Mouse (Mus musculus): ENCODE data around the gene Gins2. TPM values are rescaled to one million over a fixed set of nuclear protein-coding genes. Genes with fewer than 3 reads are reported as not detected.

The Gins2 gene
- total and polyA plus RNA-seq, 3 experiments = 39.6 to 150 (median 49.3) TPM

GRCm38 (mm10) chr8:120581811-120582210 lies 7.3 kb downstream of the Gins2 start:
- H3K4me3 ChIP-seq (ENCODE audit: control insufficient read depth in 1 of 2, insufficient read depth in 1 of 2, low read depth in 2 of 2, low read length in 2 of 2) = no peak overlapping the region
- H3K36me3 ChIP-seq (ENCODE audit: control insufficient read depth in 1 of 2, insufficient read depth in 2 of 2, low read length in 2 of 2) = peaks cover 0 to 9% of the 10 kb centered on the region in 2 experiments; a peak in 2 of 4 replicates
- TF ChIP-seq E2F4 (IDR thresholded peaks at IDR 0.05; ENCODE audit: borderline replicate concordance, low read depth, low read length) = no peak
- no peak for TF ChIP-seq NRF1 (IDR thresholded peaks at IDR 0.05; ENCODE audit: insufficient read depth, low read depth, low read length, poor library complexity, severe bottlenecking)
- TF ChIP-seq POLR2AphosphoS2 (IDR thresholded peaks at IDR 0.05; ENCODE audit: low read length) = no peak
- no peak for TF ChIP-seq BHLHE40 (IDR thresholded peaks at IDR 0.05; ENCODE audit: borderline replicate concordance, low read depth, low read length)
- 0 out of 2 replicates have a peak, but pooled peaks have one; percentile 28 for TF ChIP-seq POLR2AphosphoS5 (IDR thresholded peaks at IDR 0.05; ENCODE audit: borderline replicate concordance, low read depth, low read length)
- TF ChIP-seq MAZ (IDR thresholded peaks at IDR 0.05; ENCODE audit: low read depth, low read length) = no peak
- H3K27ac ChIP-seq (ENCODE audit: control insufficient read depth, low read depth, low read length) = no peak overlapping the region
- peaks cover 2% of the 10 kb centered on the region; the same call in 1 of the 2 replicates for H3K79me2 ChIP-seq (ENCODE audit: control insufficient read depth, insufficient read depth, low read length, poor library complexity)
- DNase-seq (ENCODE audit: low read depth, low spot score) = no peak
- no peaks in the 10 kb centered on the region for H3K9me3 ChIP-seq (replicated peaks; ENCODE audit: insufficient read depth, low read length)
- H3K9ac ChIP-seq (ENCODE audit: control insufficient read depth, low read depth, low read length, poor library complexity, severe bottlenecking) = no peak overlapping the region
- no peaks in the 10 kb centered on the region for H3K27me3 ChIP-seq (ENCODE audit: control insufficient read depth in 1 of 2, insufficient read depth in 2 of 2, low read length in 2 of 2)
- no peaks in the 10 kb centered on the region for H3K4me1 ChIP-seq (ENCODE audit: control insufficient read depth in 1 of 2, insufficient read depth in 2 of 2, low read length in 2 of 2)

DNA sequence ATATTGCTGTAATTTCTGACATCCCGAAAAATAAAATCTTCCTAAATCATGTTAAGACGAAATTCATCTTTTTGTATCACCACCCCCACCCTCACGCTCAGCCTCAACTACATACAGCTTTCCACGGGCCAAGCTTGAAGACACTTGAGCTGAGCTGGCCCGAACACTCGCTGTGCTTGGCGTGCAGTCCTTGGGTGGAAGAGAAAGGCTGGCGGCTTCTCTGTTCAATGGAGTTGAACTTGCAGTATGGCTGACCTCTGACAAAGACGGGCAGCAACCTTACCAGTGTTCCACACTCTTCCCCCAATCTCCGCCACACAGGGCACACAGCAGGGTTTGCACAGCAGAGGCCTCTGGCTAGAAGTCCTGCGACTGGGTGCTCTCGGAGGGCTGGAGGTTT lies 7.8 kb downstream of the Gins2 start:
- H3K27ac ChIP-seq (ENCODE audit: control insufficient read depth, low read depth, low read length) = no peak overlapping the region
- H3K4me3 ChIP-seq (ENCODE audit: control insufficient read depth in 1 of 2, insufficient read depth in 1 of 2, low read depth in 2 of 2, low read length in 2 of 2) = no peak overlapping the region
- no peak overlapping the region for H3K9ac ChIP-seq (ENCODE audit: control insufficient read depth, low read depth, low read length, poor library complexity, severe bottlenecking)
- H3K27me3 ChIP-seq (ENCODE audit: control insufficient read depth in 1 of 2, insufficient read depth in 2 of 2, low read length in 2 of 2) = no peaks in the 10 kb centered on the region
- H3K36me3 ChIP-seq (ENCODE audit: control insufficient read depth in 1 of 2, insufficient read depth in 2 of 2, low read length in 2 of 2) = peaks cover 0 to 10% of the 10 kb centered on the region in 2 experiments; a peak in 2 of 4 replicates
- TF ChIP-seq RCOR1 (IDR thresholded peaks at IDR 0.05; ENCODE audit: low read depth, low read length) (no peak), UBTF (IDR thresholded peaks at IDR 0.05; ENCODE audit: borderline replicate concordance, insufficient read depth, low read depth, low read length) (no peak), JUND (IDR thresholded peaks at IDR 0.05; ENCODE audit: low read depth, low read length) (no peak), SMC3 (IDR thresholded peaks at IDR 0.05; ENCODE audit: low read depth, low read length) (no peak)
- H3K9me3 ChIP-seq (replicated peaks; ENCODE audit: insufficient read depth, low read length) = no peaks in the 10 kb centered on the region
- DNase-seq (ENCODE audit: low read depth, low spot score) = no peak
- H3K4me1 ChIP-seq (ENCODE audit: control insufficient read depth in 1 of 2, insufficient read depth in 2 of 2, low read length in 2 of 2) = no peaks in the 10 kb centered on the region
- H3K79me2 ChIP-seq (ENCODE audit: control insufficient read depth, insufficient read depth, low read length, poor library complexity) = no peaks in the 10 kb centered on the region

- H3K4me1 ChIP-seq (ENCODE audit: control insufficient read depth in 1 of 2, insufficient read depth in 2 of 2, low read length in 2 of 2) = no peaks in the 10 kb centered on the region
- no peak for DNase-seq (ENCODE audit: low read depth, low spot score)
- no peak overlapping the region for H3K4me3 ChIP-seq (ENCODE audit: control insufficient read depth in 1 of 2, insufficient read depth in 1 of 2, low read depth in 2 of 2, low read length in 2 of 2)
- H3K9ac ChIP-seq (ENCODE audit: control insufficient read depth, low read depth, low read length, poor library complexity, severe bottlenecking) = no peak overlapping the region
- H3K27ac ChIP-seq (ENCODE audit: control insufficient read depth, low read depth, low read length) = no peak overlapping the region
- no peaks in the 10 kb centered on the region for H3K9me3 ChIP-seq (replicated peaks; ENCODE audit: insufficient read depth, low read length)
- H3K27me3 ChIP-seq (ENCODE audit: control insufficient read depth in 1 of 2, insufficient read depth in 2 of 2, low read length in 2 of 2) = no peaks in the 10 kb centered on the region
- H3K79me2 ChIP-seq (ENCODE audit: control insufficient read depth, insufficient read depth, low read length, poor library complexity) = no peaks in the 10 kb centered on the region
- TF ChIP-seq ZMIZ1 (IDR thresholded peaks at IDR 0.05; ENCODE audit: low read depth, low read length) (peak; percentile 19; the same call in 1 of the 2 replicates), POLR2AphosphoS5 (IDR thresholded peaks at IDR 0.05; ENCODE audit: borderline replicate concordance, low read depth, low read length) (0 out of 2 replicates have a peak, but pooled peaks have one; percentile 71), MAFK (IDR thresholded peaks at IDR 0.05; ENCODE audit: borderline replicate concordance, low read depth, low read length) (no peak), BHLHE40 (IDR thresholded peaks at IDR 0.05; ENCODE audit: borderline replicate concordance, low read depth, low read length) (no peak), POLR2A (IDR thresholded peaks at IDR 0.05; ENCODE audit: control insufficient read depth in 1 of 2, insufficient read depth in 1 of 2, low read depth in 1 of 2, low read length in 2 of 2, poor library complexity in 1 of 2) (peak in 1 of 2 experiments; percentile 45; a peak in 1 of 4 replicates), POLR2AphosphoS2 (IDR thresholded peaks at IDR 0.05; ENCODE audit: low read length) (peak; percentile 88)
- peaks cover 0 to 10% of the 10 kb centered on the region in 2 experiments; a peak in 2 of 4 replicates for H3K36me3 ChIP-seq (ENCODE audit: control insufficient read depth in 1 of 2, insufficient read depth in 2 of 2, low read length in 2 of 2)
These were observed 8.6 kb downstream of the Gins2 start for GRCm38 (mm10) chr8:120580336-120581000.
